ENCODE assay signal across 34 mouse cellular contexts in genomic region chrX:103658985-103659384, GRCm38 (mm10). TPM values are rescaled to one million over a fixed set of nuclear protein-coding genes. Genes with fewer than 3 reads are reported as not detected.
DNase-seq lines count a peak whose midpoint lies in the region; ATAC-seq and TF ChIP-seq lines count a peak whose summit lies in the region.
"Had no signal": no experiment of that assay in that cellular context is flagged by ENCODE, and none has a peak within 500 bp of the region (broad histone marks: within the 10 kb centered on the region; RNA-seq: fewer than 3 reads in every experiment).

No protein-coding gene starts in this region.

- H3K27me3 ChIP-seq in neural tube, embryonic 15.5 days (replicated peaks): peaks cover 20% of the 10 kb centered on the region
- peaks cover 3% of the 10 kb centered on the region; the same call in 1 of the 2 replicates for H3K27me3 ChIP-seq in midbrain, postnatal 0 days (ENCODE audit: insufficient read depth, low read length)

- no peaks in the 10 kb centered on the region for H3K36me3 ChIP-seq in neural tube, embryonic 15.5 days
- H3K36me3 ChIP-seq in midbrain, postnatal 0 days (ENCODE audit: insufficient read depth, low read length): no peaks in the 10 kb centered on the region
- H3K36me3 ChIP-seq: embryonic facial prominence, embryonic 13.5 days; hindbrain, embryonic 12.5 days had no signal

- H3K4me3 ChIP-seq in neural tube, embryonic 15.5 days (replicated peaks): no peak overlapping the region
- H3K4me3 ChIP-seq in midbrain, postnatal 0 days (ENCODE audit: low read depth, low read length): no peak overlapping the region
- H3K4me3 ChIP-seq: embryonic facial prominence, embryonic 13.5 days; erythroblast, embryonic 14.5 days; gastrocnemius, adult 2 months; hindbrain, embryonic 12.5 days; myocyte had no signal

- no peak overlapping the region for H3K27ac ChIP-seq in neural tube, embryonic 15.5 days (replicated peaks)
- no peak overlapping the region for H3K27ac ChIP-seq in midbrain, postnatal 0 days (ENCODE audit: low read depth, low read length)
- H3K27ac ChIP-seq: embryonic facial prominence, embryonic 13.5 days; gastrocnemius, adult 2 months; hindbrain, embryonic 12.5 days; kidney, postnatal 0 days; stomach, postnatal 0 days had no signal

- peak; percentile 15 for DNase-seq in layer of hippocampus, adult 11-12 months (ENCODE audit: low spot score)
- DNase-seq in layer of hippocampus, adult 9-10 months (ENCODE audit: low spot score): no peak
- DNase-seq in neural tube, embryonic 10.5 days (ENCODE audit: extremely low spot score, low spot score): no peak
- peak; percentile 20 for DNase-seq in layer of hippocampus, adult 9-11 months
- peak; percentile 1 for DNase-seq in midbrain, postnatal 0 days (ENCODE audit: low spot score)
- DNase-seq: adrenal gland, adult 8-10 months; cerebellum, adult 2 months; cerebellum, postnatal 36 days; embryo, embryonic 11 days; gastrocnemius, adult 2 months; kidney, adult 18-20 months; lung, postnatal 4 days had no signal

- no peaks in the 10 kb centered on the region for H3K4me1 ChIP-seq in neural tube, embryonic 15.5 days
- H3K4me1 ChIP-seq in midbrain, postnatal 0 days (ENCODE audit: insufficient read depth, low read length): no peaks in the 10 kb centered on the region
- H3K4me1 ChIP-seq: embryonic facial prominence, embryonic 13.5 days; hindbrain, embryonic 12.5 days had no signal

- no peaks in the 10 kb centered on the region for H3K9me3 ChIP-seq in neural tube, embryonic 15.5 days (replicated peaks)
- H3K9me3 ChIP-seq in midbrain, postnatal 0 days (ENCODE audit: low read length): no peaks in the 10 kb centered on the region
- H3K9me3 ChIP-seq: embryonic facial prominence, embryonic 13.5 days; hindbrain, embryonic 12.5 days had no signal

- 0 out of 2 replicates have a peak, but pooled peaks have one; percentile 45 for ATAC-seq in neural tube, embryonic 15.5 days (ENCODE audit: low FRiP score)
- ATAC-seq in midbrain, postnatal 0 days (ENCODE audit: low FRiP score): 0 out of 2 replicates have a peak, but pooled peaks have one; percentile 49
- no peak for ATAC-seq in megakaryocyte, adult 5-6 weeks (ENCODE audit: poor library complexity, severe bottlenecking)
- ATAC-seq: inflammation-experienced regulatory T-cells, adult 6 months had no signal

- no peak overlapping the region for H3K9ac ChIP-seq in neural tube, embryonic 15.5 days (replicated peaks)
- H3K9ac ChIP-seq in midbrain, postnatal 0 days (replicated peaks; ENCODE audit: low read length, poor library complexity, severe bottlenecking): no peak overlapping the region
- H3K9ac ChIP-seq: embryonic facial prominence, embryonic 13.5 days; hindbrain, embryonic 12.5 days had no signal

- no peak overlapping the region for H3K4me2 ChIP-seq in neural tube, embryonic 15.5 days
- H3K4me2 ChIP-seq in midbrain, postnatal 0 days (ENCODE audit: low read depth, low read length, poor library complexity, severe bottlenecking): no peak overlapping the region
- H3K4me2 ChIP-seq: embryonic facial prominence, embryonic 13.5 days; hindbrain, embryonic 12.5 days had no signal

- no peak for TF ChIP-seq CTCF in midbrain, postnatal 0 days (IDR thresholded peaks at IDR 0.05)

- 52% methylated on average over 4 of the region's 4 CpGs for WGBS in neural tube, embryonic 15.5 days
- WGBS in midbrain, postnatal 0 days: 27% methylated on average over 3 of the region's 4 CpGs

RNA-seq across cellular contexts. Expression of gene Zcchc13, which starts 28.6 kb away (rescaled TPM):
- polyA plus RNA-seq in neural tube, embryonic 15.5 days (2015; fragmentation: Nextera tagmentation; extraction: Ambion mirVana): not detected in 2 replicates
- total RNA-seq in midbrain, postnatal 0 days (2014; rRNA removed): not detected in 2 replicates
- not detected in 2 replicates for polyA plus RNA-seq in midbrain, postnatal 0 days (2015; fragmentation: Nextera tagmentation; extraction: Ambion mirVana)
- total RNA-seq in megakaryocyte, adult 5-6 weeks (2015): 0.30 TPM in 1 of 2 replicates, not detected in the other
- total RNA-seq in megakaryocyte, adult 5-6 weeks (2017): not detected in 2 replicates
- total RNA-seq: adrenal gland, adult 8-10 months; gastrocnemius, adult 2 months; gastrocnemius, postnatal 4 days; heart, adult 8-10 months; heart, postnatal 25 days; liver, adult 2 months; MEL had no signal
- polyA plus RNA-seq: C2C12; embryonic facial prominence, embryonic 13.5 days; erythroblast, embryonic 14.5 days; heart, embryonic 14.5 days; hindbrain, embryonic 12.5 days; inflammation-experienced regulatory T-cells, adult 6 months; kidney, postnatal 0 days; large intestine, adult 2 months; limb, embryonic 11.5 days; liver, adult 2 months; liver, embryonic 16.5 days; lung, embryonic 16.5 days; myocyte; neural tube, embryonic 14.5 days; stomach, postnatal 0 days; thymus, postnatal 0 days had no signal

Comparison
In these comparisons a context has a peak if more than half of its experiments do, and no peak if none do; other contexts are left out.
1. DNase-seq: peak in layer of hippocampus, adult 11-12 months (single experiment), layer of hippocampus, adult 9-11 months (single experiment) and midbrain, postnatal 0 days (single experiment); none in layer of hippocampus, adult 9-10 months (single experiment) and neural tube, embryonic 10.5 days (single experiment).